Mouse (Mus musculus) hindbrain, embryonic 10.5 days (tissue): Measurements from ENCODE around the gene Sec23ip. TPM values are rescaled to one million over a fixed set of nuclear protein-coding genes. Genes with fewer than 3 reads are reported as not detected.

Experiments
- DNase-seq: peaks from one replicate; pipeline ENCODE4 v3.0.0-alpha.2; 2017; ENCODE audit warnings: low spot score
- H3K27ac ChIP-seq: fragments of 300-500 bp; sonication (generic); 2 replicates; pipeline ENCODE4 v1.5.1; 2016; ENCODE audit warnings: mild to moderate bottlenecking, moderate library complexity
- H3K27me3 ChIP-seq: fragments of 300-500 bp; sonication (generic); 2 replicates; pipeline ENCODE4 v1.6.1; 2016; ENCODE audit warnings: mild to moderate bottlenecking; ENCODE audit not compliant: poor library complexity, insufficient read depth, severe bottlenecking
- H3K36me3 ChIP-seq: fragments of 300-500 bp; sonication (generic); 2 replicates; pipeline ENCODE4 v1.6.1; 2016; ENCODE audit warnings: mild to moderate bottlenecking, moderate library complexity
- H3K4me1 ChIP-seq: fragments of 300-500 bp; sonication (generic); replicated peaks from 2 replicates; pipeline ENCODE4 v1.6.1; 2016; ENCODE audit warnings: mild to moderate bottlenecking
- H3K4me3 ChIP-seq: fragments of 300-500 bp; sonication (generic); 2 replicates; pipeline ENCODE4 v1.5.1; 2016; ENCODE audit warnings: mild to moderate bottlenecking, moderate library complexity
- H3K9me3 ChIP-seq: fragments of 300-500 bp; sonication (generic); 2 replicates; pipeline ENCODE4 v1.6.1; 2016; ENCODE audit warnings: mild to moderate bottlenecking, moderate library complexity
- WGBS: fragments of 180-500 bp; shearing (Covaris S2); methylation state at CpG from one replicate; pipeline ENCODE4 v1.1.7; 2016; 5-methylcytosine and 5-hydroxymethylcytosine counted together
- polyA plus RNA-seq: library from polyadenylated mRNA; unstranded; fragments of >200 nt; fragmentation: Nextera tagmentation; extraction: Ambion mirVana; gene quantifications from 2 replicates; pipeline ENCODE4 v1.2.1, GENCODE M21; 2016

The Sec23ip gene
- polyA plus RNA-seq, 1 experiment from 2014 or later, result 45.2 TPM

GRCm38 (mm10) chr7:128740334-128740733 lies 4.4 kb upstream of the Sec23ip start, which contains the start of gene Mcmbp:
Gene Mcmbp (minus strand): TSS chr7:128740495.
- Histone ChIP-seq H3K27ac (peak within 1 kb of the TSS; percentile 98), H3K4me3 (peak within 1 kb of the TSS; percentile 98), H3K27me3 (peaks cover 21% of the 10 kb centered on the region), H3K36me3 (peaks cover 27% of the 10 kb centered on the region), H3K9me3 (0 out of 2 replicates have a peak, but pooled peaks cover 2% of the 10 kb centered on the region), H3K4me1 (peaks cover 26% of the 10 kb centered on the region)
- under 1% methylated on average over 35 of the region's 35 CpGs for WGBS
- peak; percentile 97 for DNase-seq

- peaks cover 21% of the 10 kb centered on the region for H3K27me3 ChIP-seq
- WGBS, result 65% methylated on average over 2 of the region's 2 CpGs
- DNase-seq, result no peak
- no peak overlapping the region for H3K27ac ChIP-seq
- peaks cover 42% of the 10 kb centered on the region for H3K4me1 ChIP-seq
- H3K9me3 ChIP-seq, result no peaks in the 10 kb centered on the region
- H3K36me3 ChIP-seq, result peaks cover 8% of the 10 kb centered on the region; the same call in 1 of the 2 replicates
- H3K4me3 ChIP-seq, result peak overlapping the region; percentile 98
Observed at GRCm38 (mm10) chr7:128743898-128744297, 845 bp upstream of the Sec23ip start.

- DNase-seq, result no peak
- Histone ChIP-seq H3K27me3 (peaks cover 20% of the 10 kb centered on the region), H3K27ac (no peak overlapping the region), H3K4me3 (peak overlapping the region; percentile 98), H3K4me1 (peaks cover 38% of the 10 kb centered on the region), H3K36me3 (peaks cover 22% of the 10 kb centered on the region), H3K9me3 (no peaks in the 10 kb centered on the region)
- WGBS, result 90% methylated on average over 10 of the region's 10 CpGs
Observed at GRCm38 (mm10) chr7:128746151-128746550, 1.4 kb downstream of the Sec23ip start.

- H3K36me3 ChIP-seq, result peaks cover 48% of the 10 kb centered on the region
- H3K4me1 ChIP-seq, result peaks cover 38% of the 10 kb centered on the region
- H3K27ac ChIP-seq, result no peak overlapping the region
- no peaks in the 10 kb centered on the region for H3K27me3 ChIP-seq
- WGBS, result 88% methylated on average over 3 of the region's 3 CpGs
- H3K9me3 ChIP-seq, result no peaks in the 10 kb centered on the region
- H3K4me3 ChIP-seq, result no peak overlapping the region
- no peak for DNase-seq
Observed at GRCm38 (mm10) chr7:128748758-128749157, 4.0 kb downstream of the Sec23ip start.

- Histone ChIP-seq H3K4me1 (peaks cover 31% of the 10 kb centered on the region), H3K27ac (no peak overlapping the region), H3K4me3 (no peak overlapping the region), H3K9me3 (no peaks in the 10 kb centered on the region), H3K36me3 (peaks cover 63% of the 10 kb centered on the region), H3K27me3 (no peaks in the 10 kb centered on the region)
- WGBS, result 95% methylated on average over 9 of the region's 9 CpGs
- no peak for DNase-seq
Observed at GRCm38 (mm10) chr7:128750296-128750695, 5.6 kb downstream of the Sec23ip start.

- no peak for DNase-seq
- Histone ChIP-seq H3K27me3 (no peaks in the 10 kb centered on the region), H3K9me3 (no peaks in the 10 kb centered on the region), H3K4me3 (no peak overlapping the region), H3K27ac (no peak overlapping the region), H3K4me1 (peaks cover 17% of the 10 kb centered on the region; the same call in 1 of the 2 replicates), H3K36me3 (peaks cover 79% of the 10 kb centered on the region)
- WGBS, result 94% methylated on average over 4 of the region's 4 CpGs
Observed at GRCm38 (mm10) chr7:128752012-128752411, 7.3 kb downstream of the Sec23ip start.

- 94% methylated on average over 1 of the region's 1 CpGs for WGBS
- Histone ChIP-seq H3K27me3 (no peaks in the 10 kb centered on the region), H3K36me3 (peaks cover 99% of the 10 kb centered on the region), H3K9me3 (no peaks in the 10 kb centered on the region), H3K4me3 (no peak overlapping the region), H3K4me1 (no peaks in the 10 kb centered on the region), H3K27ac (no peak overlapping the region)
- DNase-seq, result no peak
Observed at GRCm38 (mm10) chr7:128755396-128755795, 10.7 kb downstream of the Sec23ip start.

GRCm38 (mm10) chr7:128758948-128759347 lies 14.2 kb downstream of the Sec23ip start:
- H3K9me3 ChIP-seq, result no peaks in the 10 kb centered on the region
- WGBS, result 95% methylated on average over 4 of the region's 4 CpGs
- H3K27ac ChIP-seq, result no peak overlapping the region
- DNase-seq, result no peak
- no peaks in the 10 kb centered on the region for H3K27me3 ChIP-seq
- no peak overlapping the region for H3K4me3 ChIP-seq
- peaks cover 98% of the 10 kb centered on the region for H3K36me3 ChIP-seq
- no peaks in the 10 kb centered on the region for H3K4me1 ChIP-seq

- no peak for DNase-seq
- Histone ChIP-seq H3K4me1 (no peaks in the 10 kb centered on the region), H3K27me3 (no peaks in the 10 kb centered on the region), H3K4me3 (no peak overlapping the region), H3K9me3 (no peaks in the 10 kb centered on the region), H3K36me3 (peaks cover 94% of the 10 kb centered on the region), H3K27ac (no peak overlapping the region)
Observed at GRCm38 (mm10) chr7:128766696-128767095, 22.0 kb downstream of the Sec23ip start.

- no peak for DNase-seq
- H3K27ac ChIP-seq, result no peak overlapping the region
- WGBS, result 92% methylated on average over 6 of the region's 6 CpGs
- H3K27me3 ChIP-seq, result no peaks in the 10 kb centered on the region
- H3K4me3 ChIP-seq, result no peak overlapping the region
- no peaks in the 10 kb centered on the region for H3K4me1 ChIP-seq
- H3K9me3 ChIP-seq, result no peaks in the 10 kb centered on the region
- peaks cover 100% of the 10 kb centered on the region for H3K36me3 ChIP-seq
Observed at GRCm38 (mm10) chr7:128777201-128777600, 32.5 kb downstream of the Sec23ip start.

- H3K4me3 ChIP-seq, result no peak overlapping the region
- no peaks in the 10 kb centered on the region for H3K4me1 ChIP-seq
- no peaks in the 10 kb centered on the region for H3K27me3 ChIP-seq
- 54% methylated on average over 6 of the region's 6 CpGs for WGBS
- H3K27ac ChIP-seq, result no peak overlapping the region
- H3K36me3 ChIP-seq, result peaks cover 97% of the 10 kb centered on the region
- peak; percentile 63 for DNase-seq
- H3K9me3 ChIP-seq, result no peaks in the 10 kb centered on the region
Observed at GRCm38 (mm10) chr7:128779305-128779704, 34.6 kb downstream of the Sec23ip start.

- Histone ChIP-seq H3K36me3 (peaks cover 94% of the 10 kb centered on the region), H3K27me3 (no peaks in the 10 kb centered on the region), H3K27ac (no peak overlapping the region), H3K9me3 (0 out of 2 replicates have a peak, but pooled peaks cover 2% of the 10 kb centered on the region), H3K4me3 (no peak overlapping the region), H3K4me1 (no peaks in the 10 kb centered on the region)
- 94% methylated on average over 3 of the region's 3 CpGs for WGBS
- DNase-seq, result no peak
Observed at GRCm38 (mm10) chr7:128781846-128782245, 37.1 kb downstream of the Sec23ip start.

- Histone ChIP-seq H3K27ac (no peak overlapping the region), H3K4me1 (no peaks in the 10 kb centered on the region), H3K4me3 (no peak overlapping the region), H3K27me3 (no peaks in the 10 kb centered on the region), H3K36me3 (peaks cover 18% of the 10 kb centered on the region), H3K9me3 (0 out of 2 replicates have a peak, but pooled peaks cover 2% of the 10 kb centered on the region)
- no peak for DNase-seq
- 88% methylated on average over 4 of the region's 4 CpGs for WGBS
Observed at GRCm38 (mm10) chr7:128790045-128790444, 45.3 kb downstream of the Sec23ip start.

GRCm38 (mm10) chr7:128793464-128793863 lies 48.7 kb downstream of the Sec23ip start:
- no peaks in the 10 kb centered on the region for H3K36me3 ChIP-seq
- DNase-seq, result no peak
- no peaks in the 10 kb centered on the region for H3K9me3 ChIP-seq
- H3K4me3 ChIP-seq, result no peak overlapping the region
- WGBS, result 85% methylated on average over 4 of the region's 4 CpGs
- H3K27me3 ChIP-seq, result no peaks in the 10 kb centered on the region
- H3K4me1 ChIP-seq, result no peaks in the 10 kb centered on the region
- H3K27ac ChIP-seq, result no peak overlapping the region
